Mouse (Mus musculus) heart, adult 2 months (tissue): ENCODE measurements at regions not wholly inside any gene's neighbourhood (a gene's known extent, or its start where the extent isn't known, plus 50 kb on each side); places are given as distances from the start of the nearest gene placed in this dataset.

ENCODE experiments used
- CTCF ChIP-seq: fragments of 200-600 bp; IDR thresholded peaks from 2 replicates; pipeline ENCODE4 v1.8.1; 2022; ENCODE audit warnings: antibody characterized with exemption, mild to moderate bottlenecking, moderate library complexity
- POLR2A ChIP-seq: fragments of 200-500 bp; IDR thresholded peaks from 2 replicates; pipeline ENCODE4 v1.6.1; 2011; ENCODE audit warnings: mild to moderate bottlenecking, low read depth, low read length, control low read depth; ENCODE audit not compliant: insufficient read depth

DNA sequence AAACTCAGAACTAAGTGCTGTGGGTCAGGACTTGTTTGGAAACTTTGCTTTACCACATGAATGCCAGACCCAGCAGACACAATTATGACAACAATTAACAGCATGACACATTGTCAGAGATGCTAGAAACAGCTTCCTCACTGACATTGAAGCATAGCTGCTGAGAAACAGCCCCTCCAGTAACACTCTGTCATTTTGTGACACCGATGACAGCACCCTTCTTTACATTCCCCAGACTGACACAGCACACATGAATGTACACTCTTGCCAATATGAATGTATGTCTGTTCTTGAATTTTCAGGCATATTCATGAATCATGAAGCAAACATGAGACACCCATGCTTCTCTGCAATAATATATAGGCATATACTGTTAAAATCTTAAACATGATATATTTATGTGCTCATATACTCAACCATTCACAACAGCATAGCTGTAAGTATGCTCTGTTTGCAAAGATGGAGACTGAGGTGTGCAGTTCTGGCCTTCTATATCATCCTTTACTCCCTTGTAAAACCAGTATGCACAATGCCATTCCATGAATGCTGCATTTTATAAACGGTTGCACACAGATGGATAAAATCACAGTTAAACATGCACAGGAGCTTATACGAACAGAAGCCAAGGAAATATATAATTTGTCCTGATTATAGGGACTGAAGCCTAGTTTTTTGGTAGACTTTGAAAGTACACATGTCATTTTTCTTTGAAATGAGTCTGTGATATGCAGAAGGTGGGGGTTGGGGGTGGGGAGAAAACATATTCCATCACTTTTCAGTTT is 942.4 kb upstream of the Hs3st1 start:
- no peak for TF ChIP-seq CTCF
- no peak for TF ChIP-seq POLR2A
